Mouse (Mus musculus) fat pad, adult 2 months (tissue): Measurements from ENCODE around the gene Pbrm1.
A peak's percentile ranks its signal among the peaks of the same experiment; 100 is the strongest.

Source experiments
- DNase-seq: peaks from one replicate; pipeline ENCODE4 v3.0.0-alpha.2; 2011; ENCODE audit warnings: low read depth, low spot score; ENCODE audit errors: extremely low read depth

Gene Pbrm1

DNA sequence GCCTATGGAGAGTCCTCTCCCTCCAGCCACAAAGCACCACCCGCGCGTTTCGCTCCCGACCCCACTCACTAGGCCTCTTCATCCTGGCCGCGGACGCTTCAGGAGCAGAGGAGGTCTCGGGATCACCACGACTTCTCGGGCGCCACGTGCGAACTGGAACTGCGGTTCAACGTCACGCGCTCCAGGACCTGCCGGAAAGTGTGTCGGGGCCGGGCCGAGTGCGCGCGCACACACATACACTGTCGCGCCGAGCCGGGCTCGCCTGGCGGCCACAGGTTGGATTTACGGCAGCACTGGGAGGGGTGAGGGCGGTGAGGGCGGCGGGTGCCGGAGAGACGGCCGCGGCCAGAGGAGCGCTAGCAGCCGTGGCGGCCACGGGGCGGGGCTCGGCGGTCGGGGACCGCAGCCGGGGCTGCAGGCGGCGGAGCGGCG, at the start of gene Pbrm1, which contains the start of gene Gnl3:
Gene Pbrm1 (plus strand): TSS at position 279 of the 432 bp plus-strand sequence.
Gene Gnl3 (minus strand): TSS at position 293 of the 432 bp plus-strand sequence.
- DNase-seq: no peak

DNA sequence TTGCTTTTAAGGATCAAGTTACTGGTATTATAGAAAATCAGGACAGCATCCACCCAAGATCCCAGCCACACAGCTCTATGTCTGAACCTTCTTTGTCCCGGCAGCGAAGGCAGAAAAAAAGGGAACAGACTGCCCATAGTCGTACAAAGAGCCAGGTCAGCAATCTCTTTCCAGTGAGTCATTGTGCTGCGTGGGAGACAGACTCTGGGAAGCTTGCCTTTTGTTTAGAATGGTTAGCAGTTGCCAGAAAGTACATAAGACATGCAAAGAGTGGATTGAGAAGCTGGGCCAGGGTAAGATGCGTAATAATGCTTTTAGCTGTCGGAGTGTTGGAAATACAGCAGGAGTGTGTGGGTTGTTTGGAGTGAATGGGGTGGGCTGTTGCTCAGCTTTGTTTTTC, 44.7 kb upstream of the Pbrm1 start:
- DNase-seq: peak; percentile 56

DNA sequence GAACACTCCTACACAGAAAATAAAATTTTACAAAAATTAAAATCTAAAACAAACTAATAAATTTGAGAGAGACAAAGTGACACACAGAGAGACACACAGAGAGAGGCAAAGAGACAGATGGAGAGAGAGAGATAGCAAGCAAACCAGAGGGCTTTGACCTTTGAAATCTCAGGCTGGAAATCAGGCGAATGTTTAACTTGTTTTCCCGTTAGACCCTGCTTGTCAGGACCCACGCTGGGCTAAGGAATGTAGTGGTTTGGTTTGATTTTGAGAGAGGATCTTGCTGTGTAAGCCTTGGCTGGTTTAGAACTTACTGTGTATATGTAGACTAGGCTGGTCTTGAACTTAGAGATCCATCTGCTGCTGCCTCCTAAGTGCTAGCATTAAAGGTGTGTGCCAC, 42.7 kb upstream of the Pbrm1 start:
- DNase-seq: no peak

DNA sequence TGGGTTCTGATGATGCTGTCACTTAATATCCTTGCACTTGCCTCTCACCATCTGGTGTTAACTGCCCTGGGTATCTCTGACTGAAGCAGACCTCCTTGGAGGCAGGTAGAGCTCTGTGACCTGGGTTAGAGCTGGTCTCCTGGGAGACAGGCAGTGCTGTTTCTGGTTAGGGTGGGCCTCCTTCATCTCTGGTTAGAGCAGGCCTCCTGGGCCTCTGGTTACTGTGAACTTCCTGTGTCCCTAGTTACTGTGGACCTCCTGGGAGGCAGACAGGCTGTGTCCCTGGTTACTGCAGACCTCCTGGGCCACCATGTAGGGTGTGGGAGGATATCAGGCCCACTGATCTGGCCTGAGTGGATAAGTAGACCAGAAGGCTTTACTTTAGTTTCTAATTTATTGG, 22.5 kb upstream of the Pbrm1 start:
- no peak for DNase-seq

DNA sequence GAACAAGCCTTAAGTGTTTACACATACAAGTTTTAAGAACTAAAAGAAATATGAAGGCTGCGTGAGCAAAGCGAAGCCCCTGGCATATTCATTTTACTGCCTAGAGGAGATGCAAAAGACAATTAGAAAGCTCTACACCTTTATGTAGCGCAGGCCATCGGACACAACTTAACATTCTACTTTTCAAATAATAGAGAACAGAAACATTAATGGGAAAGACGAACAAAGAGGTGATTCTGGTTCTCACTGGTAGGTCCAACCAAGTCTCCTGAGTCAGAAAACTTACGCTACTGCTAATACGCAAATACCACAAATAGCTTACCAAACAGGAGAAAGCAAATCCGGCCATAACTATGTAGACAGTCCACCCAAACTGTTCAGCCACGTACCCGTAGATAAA, 18.6 kb upstream of the Pbrm1 start:
- DNase-seq: no peak

DNA sequence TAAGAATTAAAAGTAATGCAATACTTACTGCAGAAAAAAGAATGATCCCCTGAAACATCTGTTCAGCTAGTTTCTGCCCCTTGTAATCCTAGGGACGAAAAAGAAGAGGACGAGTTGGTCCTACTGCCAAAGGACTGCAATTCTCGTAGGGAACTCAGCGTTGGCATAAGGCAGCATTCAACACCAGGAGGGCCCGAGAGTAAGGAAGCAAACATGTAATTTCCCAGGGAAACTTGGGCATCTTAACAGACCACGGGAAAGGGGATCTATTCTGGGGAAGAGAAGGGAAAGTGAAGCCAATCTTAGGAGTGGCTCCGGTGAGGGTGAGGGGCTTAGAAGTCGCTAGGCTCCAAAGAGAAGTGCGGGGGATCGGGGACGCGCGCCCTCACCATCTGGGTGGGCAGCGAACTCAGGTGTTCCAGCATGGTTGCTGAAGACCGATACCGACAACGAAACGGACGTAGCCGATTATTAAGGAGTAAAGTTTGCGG, 18.1 kb upstream of the Pbrm1 start:
- DNase-seq: no peak

DNA sequence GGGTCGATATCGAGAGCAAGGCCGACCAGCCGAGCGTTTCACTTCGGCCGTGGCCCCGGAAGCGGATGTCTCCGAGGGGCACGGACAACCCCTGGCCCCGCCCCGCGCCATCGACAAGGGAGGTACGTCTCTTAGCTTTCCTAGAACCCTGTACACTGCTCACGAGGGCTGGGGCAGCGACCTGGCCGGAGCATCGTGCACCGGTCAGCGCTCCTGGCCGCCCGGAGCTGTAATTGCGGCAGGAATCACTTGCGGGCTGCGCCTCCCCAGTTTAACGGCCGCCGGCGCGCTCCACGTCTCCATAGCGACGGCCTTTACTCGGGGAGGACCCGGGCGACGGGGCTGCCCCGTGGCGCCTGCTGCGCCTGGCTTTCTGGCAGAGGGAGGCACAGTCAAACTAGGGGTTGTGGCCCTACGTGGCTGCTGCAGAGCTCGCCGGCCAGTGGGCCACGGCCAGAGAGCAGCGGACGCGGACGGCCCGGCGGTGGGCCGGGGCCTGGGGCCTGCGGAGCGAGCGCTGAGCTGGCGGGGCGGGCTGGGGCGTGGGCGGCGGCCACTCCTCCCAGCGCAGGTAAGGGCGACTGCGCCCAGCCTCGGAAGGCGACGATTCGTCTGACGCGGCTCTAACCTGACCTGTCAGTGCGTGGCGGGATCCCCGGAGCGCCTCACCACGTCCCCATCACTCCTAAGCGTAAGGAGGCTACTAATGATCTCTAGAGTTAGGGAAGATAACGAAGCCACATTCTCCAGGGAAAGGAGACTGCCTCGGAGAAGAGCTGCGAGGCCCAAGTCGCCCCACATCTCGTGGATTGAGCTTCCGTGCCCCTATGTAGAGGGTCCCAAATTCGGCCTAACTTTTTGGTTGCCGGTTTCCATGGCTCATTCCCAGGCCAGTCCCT, 17.4 kb upstream of the Pbrm1 start, which contains the start of the genes Glt8d1 and Spcs1:
Gene Glt8d1 (plus strand): TSS at position 94 of the 899 bp plus-strand sequence.
Gene Spcs1 (minus strand): TSS at position 366 of the 899 bp plus-strand sequence.
- no peak for DNase-seq

DNA sequence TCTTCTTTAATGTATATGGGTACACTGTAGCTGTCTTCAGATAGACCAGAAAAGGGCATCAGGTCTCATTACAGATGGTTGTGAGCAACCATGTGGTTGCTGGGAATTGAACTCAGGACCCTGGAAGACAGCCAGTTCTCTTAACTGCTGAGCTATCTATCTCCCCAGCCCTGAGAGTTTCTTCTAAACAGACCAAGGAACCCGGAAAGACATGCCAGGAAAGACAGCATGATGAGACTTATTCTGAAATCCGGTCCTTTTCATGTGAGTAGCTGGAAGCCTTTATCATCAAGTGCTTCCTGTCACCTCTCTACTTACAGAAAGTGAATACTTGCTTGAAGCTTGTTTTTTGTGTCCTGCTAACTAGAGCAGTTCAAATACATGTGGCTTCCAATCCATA, 14.4 kb upstream of the Pbrm1 start:
- no peak for DNase-seq

DNA sequence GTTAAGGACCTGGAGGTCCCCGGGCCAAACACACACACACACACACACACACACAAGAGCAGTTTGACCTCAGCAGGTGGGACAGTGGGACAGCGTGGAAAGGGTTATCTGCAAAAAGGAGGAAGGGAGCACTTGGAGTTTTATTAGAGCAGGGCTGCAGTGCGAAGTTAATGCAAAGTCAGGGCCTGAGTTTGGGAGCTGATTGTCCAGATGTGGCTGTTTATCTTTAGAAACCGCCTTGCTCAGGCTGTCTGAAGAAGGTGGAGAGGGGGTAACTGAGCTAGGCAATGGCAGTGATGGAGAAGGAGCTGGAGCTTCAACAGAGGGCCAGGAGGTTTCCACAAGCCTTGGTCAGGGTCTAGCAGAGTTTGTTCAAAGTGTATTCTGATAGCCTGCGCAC, 12.2 kb upstream of the Pbrm1 start:
- no peak for DNase-seq

DNA sequence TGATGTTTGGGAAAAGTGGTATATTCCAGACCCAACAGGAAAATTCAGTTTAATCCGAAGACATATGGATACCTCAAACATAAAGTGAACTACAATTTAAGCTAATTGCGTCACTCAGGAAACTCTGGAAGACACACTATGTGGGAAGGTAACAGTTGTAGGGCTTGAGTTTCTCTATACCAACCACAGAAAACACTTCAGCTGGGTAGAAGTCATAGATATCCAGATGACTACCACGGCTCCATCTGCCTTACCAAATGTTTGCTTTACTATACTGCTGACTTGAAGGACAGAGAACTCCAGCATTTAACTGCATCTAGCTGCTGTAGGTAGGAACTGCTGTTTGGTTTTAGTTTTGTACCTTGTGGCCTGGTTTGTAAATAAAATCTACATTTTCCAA, 7.3 kb upstream of the Pbrm1 start:
- DNase-seq: no peak

DNA sequence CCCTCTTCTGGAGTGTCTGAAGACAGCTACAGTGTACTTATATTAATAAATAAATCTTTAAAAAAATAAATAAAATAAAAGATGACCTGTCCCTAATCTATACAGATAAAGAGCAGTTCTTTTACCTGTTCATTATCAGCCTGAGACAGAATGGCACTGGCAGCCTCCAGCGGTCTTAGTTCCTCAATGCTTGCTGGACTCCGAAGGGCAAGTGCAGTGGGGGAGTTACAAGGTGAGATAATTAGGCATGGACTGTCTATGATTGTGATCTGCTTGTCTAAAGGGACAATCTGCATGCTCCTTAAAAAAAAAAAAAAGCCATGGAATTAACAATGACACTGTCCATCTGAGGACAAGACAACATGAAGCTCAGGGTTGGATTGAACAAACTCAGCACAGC, 5.0 kb upstream of the Pbrm1 start:
- DNase-seq: no peak

DNA sequence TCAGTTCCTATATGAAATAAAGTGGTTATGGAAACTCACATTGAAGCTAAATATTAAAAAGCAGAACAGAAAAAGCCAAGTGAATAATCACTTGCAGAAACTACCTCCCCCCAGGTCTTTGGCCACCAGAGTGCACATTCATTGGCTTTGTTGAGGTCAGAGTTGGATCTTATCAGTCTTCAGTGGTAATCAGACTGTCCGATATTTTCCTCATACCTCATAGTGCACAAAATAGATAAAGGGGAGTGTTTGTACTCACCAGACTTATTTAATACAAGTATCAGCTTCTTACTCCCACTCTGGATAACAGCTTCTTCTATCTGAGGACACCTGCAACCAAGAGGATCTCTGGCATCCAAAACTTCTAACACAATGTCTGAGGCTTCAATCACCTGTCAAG, 2.9 kb upstream of the Pbrm1 start:
- no peak for DNase-seq

DNA sequence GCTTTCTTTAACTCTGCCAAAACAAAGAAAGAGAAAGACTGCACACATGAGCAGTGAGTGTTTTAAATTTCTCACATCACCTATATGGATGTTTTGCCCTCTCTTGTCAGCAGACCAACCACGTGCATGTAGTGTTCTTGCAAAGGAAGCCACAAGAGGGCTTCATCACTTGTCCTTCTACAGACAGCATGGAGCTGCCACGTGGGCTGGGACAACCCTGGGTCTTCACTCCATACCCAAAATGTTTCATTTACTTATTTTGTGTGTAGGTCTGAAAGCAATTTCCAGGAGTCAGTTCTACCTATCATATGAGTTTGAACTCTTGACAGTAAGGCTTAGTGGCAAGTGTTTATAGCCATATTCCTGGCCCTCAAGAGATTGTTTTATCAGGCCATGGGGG, 1.1 kb upstream of the Pbrm1 start:
- DNase-seq: no peak

DNA sequence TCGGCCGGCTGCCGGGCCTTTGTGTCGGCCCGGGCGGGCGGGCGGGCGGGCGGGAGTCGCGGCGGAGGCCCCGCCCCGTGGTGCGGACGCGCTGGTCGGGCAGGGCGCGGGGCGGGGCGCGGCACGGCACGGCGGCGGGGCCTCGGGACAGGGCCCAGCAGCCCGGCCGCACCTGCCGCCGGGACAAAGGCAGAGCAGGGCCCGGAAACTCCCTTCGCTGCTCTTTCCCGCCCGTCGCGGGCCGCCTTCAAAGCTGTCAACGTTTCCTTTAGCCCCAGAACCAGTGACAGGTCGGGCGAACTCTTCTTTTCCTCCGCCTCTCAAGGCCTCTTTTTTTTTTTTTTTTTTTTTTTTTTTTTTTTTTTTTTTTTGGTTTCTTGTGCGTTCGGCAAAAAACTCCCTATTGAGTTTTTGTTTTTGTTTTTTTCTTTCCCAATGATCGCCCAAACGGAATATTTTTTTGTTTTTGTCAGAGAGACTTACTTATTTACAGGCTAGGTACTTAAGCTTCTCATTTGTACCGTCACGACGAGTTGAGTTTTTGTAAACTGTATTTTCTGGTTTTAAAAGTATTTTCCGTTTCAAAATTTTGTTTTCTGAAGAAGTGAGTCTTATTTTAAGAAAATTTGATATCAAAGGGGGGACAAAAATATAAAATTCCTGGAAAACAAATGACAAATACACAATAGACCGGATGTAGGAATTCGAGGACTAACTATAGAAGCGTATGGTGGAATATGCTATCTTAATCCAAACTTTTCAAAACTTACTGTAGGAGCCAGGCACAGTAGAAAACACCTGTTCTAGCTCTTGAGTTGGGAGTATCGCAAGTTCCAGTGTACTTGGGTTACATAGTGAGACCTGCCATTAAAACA, 630 bp downstream of the Pbrm1 start:
- DNase-seq: no peak

DNA sequence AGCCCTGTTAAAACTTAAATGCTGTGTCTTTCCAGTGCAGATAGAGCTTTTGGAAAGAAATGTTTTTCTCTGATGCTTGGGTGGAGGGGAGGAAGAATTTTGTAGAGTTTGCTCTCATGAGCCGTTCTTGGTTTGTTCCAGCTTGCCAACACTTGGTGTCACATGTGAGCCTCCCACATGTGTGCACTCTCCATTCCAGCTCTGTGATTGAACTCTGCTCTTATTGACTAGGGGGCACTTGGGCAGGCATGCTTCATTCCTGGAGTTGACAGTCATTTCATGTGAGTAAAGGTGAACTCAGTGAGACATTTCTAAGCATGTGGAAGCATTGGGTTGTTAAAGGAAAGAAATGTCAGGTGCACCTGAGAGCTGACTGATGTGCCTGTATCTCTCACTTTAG, 3.6 kb downstream of the Pbrm1 start:
- no peak for DNase-seq

DNA sequence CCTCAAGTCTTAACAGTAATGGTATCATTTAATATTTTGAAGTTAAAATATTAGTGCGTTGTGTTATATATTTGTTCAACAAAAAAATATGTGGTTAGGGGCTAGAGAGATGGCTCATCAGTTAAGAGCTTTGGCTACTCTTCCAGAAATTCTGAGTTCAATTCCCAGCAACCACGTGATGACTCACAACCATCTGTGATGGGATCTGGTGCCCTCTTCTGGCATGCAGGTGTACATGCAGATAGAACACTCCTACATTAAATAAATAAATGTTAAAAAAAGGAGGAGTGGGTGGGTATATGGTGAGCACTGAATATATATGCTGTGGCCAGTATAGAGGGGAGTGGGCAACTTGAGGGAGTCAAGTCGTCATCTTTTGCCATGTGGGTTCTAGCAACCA, 6.8 kb downstream of the Pbrm1 start:
- no peak for DNase-seq

DNA sequence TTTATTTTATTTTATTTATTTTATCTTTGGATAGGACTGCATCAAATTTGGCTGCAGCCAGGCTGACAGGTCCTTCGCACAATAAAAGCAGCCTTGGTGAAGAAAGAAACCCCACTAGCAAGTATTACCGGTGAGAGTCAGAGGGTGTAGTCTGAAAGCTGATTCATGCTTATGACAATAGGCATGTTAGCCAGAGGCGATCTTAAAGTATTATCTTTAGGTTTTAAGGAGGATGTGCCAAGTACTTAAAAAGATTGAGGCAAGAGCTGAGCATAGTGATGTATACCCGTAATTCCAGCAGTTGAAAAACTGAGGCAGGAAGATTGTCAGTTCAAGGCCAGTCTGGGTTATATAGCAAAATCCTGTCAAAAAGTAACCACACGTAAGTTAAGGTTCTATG, 26.4 kb downstream of the Pbrm1 start:
- DNase-seq: peak; percentile 71

DNA sequence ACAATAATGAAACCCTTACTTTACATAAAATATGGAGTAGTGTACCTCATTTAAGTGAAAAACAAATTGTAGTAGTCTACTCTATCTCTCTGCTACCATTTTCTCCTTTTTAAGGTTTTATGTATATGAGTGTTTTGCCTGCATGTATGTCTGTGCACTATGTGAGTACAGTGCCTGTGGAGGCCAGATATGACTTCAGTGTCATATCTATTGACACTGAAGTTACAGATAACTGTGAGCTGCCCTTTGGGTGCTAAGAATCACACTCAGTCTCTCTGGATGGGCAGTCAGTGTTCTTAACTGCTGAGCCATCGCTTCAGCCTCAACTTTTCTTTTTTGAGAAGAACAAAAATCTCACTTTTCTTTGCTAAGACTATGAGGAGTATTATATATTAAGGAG, 26.9 kb downstream of the Pbrm1 start:
- DNase-seq: no peak

DNA sequence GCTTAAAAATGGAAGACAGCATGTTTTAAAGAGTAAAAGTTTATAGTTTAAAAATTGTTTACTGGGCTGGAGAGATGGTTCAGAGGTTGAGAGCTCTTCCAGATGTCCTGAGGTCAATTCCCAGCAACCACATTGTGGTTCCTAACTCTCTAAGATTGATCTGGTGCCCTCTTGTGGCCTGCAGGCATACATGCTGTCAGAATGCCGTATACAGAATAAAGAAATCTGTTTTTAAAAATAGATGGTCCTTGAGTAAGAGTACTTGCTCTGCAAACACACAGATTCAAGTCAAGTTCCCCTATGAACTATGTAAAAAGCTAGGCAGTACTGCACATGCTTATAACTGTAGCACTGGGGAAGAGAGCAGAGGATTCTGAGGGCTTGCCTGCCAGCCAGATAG, 43.3 kb downstream of the Pbrm1 start:
- DNase-seq: no peak

DNA sequence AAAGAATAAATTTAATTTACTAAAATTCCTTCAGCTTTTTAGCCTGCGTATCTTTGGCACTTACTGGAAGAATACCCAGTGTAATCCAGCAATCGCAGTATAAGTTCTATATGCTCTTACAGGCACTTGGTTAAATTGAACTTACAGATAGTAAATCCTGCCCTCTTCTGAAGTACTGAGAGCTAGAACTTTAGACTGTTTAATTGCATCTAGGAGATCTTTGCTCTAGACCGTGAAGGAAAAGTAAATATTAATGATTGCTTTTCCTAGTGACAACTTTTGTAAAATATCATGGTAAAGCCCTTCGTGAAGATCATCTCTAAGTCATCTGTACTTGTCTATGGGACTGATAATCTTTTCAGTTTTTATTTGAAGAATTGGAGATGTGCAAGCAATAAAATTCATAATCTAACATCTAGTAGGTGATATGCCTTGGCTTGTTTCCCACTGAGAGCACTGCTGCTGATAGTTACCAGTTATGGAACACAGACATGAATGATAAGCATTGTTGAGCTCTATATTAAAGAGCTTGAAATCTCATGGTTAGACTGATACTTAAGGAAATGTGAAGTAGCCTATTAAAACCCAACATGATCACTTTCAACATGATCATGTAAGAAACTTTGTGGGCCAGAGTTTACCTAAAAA, 50.3 kb downstream of the Pbrm1 start:
- DNase-seq: no peak

DNA sequence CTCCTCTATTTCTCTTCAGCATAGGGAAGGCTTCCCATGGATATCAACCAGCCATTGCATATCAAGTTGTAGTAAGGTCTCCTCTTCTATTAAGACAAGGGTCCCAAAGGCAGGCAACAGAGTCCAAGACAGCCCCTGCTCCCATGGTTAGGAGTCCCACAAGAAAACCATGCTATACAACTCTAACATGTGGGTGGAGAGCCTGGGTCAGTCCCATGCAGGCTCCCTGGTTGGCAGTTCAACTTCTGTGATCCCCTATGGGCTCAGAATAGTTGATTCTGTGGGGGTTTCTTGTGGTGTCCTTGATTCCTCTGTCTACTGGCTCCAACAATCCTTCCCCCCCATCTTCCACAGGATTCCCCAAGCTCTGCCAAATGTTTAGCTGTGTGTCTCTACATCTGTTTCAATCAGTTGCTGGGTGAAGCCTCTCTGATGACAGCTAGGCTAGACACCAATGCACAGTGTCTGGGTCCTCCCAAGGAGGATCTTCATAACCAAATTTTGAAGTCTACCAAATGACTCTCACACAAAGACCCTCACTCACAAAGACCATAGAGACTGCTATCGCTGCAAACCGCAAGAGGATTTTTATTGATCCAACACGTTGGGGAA, 59.8 kb downstream of the Pbrm1 start:
- DNase-seq: no peak
